Mouse (Mus musculus): ENCODE results near the gene Crocc. TPM values are rescaled to one million over a fixed set of nuclear protein-coding genes. Genes with fewer than 3 reads are reported as not detected.

Crocc gene
- total RNA-seq, 2 experiments from 2014 or later, result 7.0 to 8.0 TPM

DNA sequence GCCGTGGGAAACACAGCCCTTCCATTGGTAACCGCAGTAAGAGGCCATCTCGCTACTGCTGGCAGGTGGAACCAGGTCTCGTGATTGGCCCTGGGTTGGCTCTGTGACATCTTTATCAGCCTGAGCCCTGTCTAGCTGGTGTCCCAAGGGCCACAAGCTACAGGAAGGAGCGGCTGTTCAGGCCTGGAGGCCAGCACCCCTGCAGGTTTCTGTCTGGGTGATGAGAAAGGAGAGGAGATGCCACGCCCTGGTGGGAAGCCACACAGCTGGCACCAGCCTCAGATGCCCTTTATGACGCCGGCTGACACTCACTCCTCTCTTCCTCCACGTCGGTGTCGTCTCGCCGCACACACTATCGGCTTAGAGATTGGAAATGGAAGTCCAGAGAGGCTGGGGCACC, 70.9 kb downstream of the Crocc start:
- no peak for ATAC-seq (replicated peaks; ENCODE audit: poor library complexity, severe bottlenecking)

DNA sequence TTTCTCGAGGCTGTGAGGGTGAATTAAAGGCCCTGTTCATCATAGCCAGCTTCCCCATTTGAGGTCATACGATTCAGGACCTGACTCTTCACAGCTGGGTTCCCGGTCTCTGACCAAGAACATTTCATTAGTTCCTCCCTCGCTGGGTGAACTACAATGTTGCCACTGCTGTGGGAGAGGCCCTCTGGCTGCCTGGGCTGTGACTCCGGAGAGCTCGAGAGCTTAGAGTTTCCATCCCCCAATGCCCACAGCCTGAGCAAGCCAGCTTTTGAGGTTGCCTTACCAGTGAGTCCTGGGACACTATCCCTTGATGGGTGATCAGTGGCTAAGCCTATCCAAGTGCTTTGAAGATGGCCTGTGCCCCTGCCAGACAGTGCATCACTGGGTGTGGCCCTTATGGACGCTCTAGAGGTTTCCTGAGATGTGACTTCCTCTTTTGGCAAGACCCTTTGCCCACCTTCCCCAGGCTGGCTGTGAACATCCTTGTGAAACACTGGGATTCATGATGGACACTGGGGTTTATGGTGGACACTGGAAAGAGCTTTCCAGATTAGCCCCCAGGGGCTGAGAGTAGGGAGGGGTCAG, 71.6 kb downstream of the Crocc start:
- ATAC-seq (replicated peaks; ENCODE audit: poor library complexity, severe bottlenecking), result peak; percentile 69

DNA sequence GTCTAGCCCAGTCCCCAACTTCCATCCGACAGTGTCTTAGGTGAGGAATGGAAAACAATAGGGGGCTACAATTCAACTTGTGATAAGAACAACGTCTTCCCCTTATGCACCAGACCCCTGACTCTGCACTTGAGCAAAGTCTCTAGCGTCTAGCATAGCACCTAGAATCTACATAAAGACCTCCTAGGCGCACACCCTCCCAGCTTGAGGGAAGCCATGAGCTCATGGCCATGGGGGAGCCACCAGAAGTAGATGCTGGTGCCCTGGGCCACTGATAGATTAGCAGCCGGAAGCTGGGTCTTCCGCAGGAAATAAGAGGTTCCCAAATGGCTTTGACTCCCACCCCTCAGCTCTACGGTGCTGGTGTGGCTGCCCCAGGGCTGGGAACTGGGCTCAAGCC, 72.9 kb downstream of the Crocc start:
- peak; percentile 10 for ATAC-seq (replicated peaks; ENCODE audit: poor library complexity, severe bottlenecking)

DNA sequence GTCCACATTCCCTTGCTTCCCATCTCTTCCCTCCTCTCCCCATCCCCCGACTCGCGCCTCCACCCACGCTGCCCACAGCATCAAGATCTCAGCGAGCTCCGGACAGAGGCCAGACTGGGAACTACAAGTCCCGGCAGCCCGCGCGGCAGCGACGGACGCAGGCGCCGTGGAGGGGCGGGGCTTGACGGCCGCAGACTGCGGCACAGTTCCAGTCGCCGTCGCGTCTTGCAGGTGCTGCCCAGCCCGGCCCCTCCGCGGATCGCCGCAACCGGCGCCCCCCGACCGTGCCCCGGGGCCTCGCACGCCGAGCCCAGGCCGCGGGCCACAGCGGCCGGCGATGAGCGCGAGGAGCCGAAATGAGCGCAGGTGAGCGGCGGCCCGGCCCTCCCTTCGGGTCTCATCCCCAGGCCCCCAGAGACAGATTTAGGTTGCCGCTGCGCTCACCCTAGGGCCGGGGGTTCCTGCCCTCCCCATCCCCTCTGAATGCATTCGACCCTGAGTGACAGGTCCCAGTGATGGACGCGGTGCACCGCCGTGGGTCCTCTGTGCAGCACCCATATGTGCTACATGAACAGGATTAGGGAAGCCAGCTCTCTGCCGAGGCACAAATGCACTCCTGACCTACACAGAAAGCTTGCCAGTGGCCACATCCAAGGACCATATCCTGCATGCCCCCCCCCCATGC, 73.5 kb downstream of the Crocc start, which contains the start of gene Atp13a2:
TSS of gene Atp13a2 (plus strand) at position 163 of the 685 bp plus-strand sequence.
- ATAC-seq (replicated peaks; ENCODE audit: poor library complexity, severe bottlenecking), result peak; percentile 40

DNA sequence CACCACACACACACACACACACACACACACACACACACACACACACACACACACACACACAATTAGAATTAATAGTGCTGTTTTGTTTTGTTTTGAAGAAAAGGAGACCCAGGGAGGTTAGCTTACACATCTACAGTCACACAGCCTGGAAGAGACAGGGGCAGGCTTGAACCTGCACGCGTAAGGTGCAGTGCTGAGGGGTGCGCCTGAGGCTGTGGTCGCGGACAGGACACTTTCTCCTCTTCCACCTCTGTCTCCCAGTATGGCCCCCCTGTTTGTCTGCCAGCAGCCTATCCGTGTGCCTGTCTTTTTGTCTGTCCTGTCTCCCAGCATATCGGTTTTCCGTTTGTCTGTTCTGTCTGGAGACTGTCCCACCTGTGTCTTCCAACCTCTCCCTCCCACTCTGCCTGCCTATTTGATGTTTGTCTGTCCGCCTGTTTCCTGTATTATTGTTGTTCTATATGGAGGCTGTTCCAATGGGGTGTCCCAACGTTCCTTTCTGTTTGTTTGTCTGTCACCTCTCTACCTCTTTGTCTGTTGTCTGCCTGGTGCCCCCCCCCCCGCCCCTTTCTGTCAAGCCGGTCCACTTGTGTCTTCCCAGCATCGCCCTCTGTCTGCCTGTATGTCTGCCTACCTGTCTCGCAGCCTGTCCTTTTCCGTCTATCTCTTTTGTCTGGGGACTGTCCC, 74.2 kb downstream of the Crocc start:
- no peak for ATAC-seq (replicated peaks; ENCODE audit: poor library complexity, severe bottlenecking)

DNA sequence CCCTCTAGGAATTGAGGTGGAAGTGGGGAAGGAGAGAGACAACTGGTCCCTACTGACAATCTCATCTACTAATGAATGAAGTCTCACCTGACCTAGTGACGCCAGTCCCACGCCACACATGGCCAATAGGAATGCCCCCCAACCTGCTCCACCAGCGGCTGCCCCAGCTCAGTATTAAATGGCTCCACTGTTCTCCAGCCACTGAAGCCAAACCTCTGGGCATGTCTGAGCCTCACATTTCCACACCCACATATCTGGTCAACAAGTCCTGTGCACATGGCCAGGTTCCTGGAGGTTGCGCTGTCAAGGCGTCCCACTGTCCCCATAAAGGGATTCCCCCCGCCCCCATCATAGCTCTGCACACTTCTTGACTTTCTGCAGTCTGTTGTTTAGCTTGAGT, 75.8 kb downstream of the Crocc start:
- ATAC-seq (replicated peaks; ENCODE audit: poor library complexity, severe bottlenecking), result no peak

DNA sequence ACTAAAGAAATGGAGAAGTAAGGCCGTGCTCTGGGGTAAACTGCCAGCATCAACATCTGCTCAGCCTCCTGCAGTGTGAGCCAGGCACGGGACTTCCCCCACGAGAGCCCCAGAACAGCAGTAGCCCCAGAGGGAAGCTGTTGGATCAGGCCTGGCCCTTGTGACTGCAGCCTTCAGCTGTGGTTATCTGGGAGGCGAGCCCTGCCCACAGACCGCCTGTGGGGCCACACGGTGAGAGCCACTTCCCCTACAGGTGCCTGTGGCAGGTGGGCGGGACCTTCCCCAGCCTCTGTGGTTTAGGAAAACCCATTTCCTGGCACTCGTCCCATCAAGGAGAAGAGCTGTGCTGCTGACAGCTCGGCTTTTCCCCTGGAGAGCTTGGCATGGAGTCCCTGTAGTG, 76.9 kb downstream of the Crocc start:
- ATAC-seq (replicated peaks; ENCODE audit: poor library complexity, severe bottlenecking), result peak; percentile 89

DNA sequence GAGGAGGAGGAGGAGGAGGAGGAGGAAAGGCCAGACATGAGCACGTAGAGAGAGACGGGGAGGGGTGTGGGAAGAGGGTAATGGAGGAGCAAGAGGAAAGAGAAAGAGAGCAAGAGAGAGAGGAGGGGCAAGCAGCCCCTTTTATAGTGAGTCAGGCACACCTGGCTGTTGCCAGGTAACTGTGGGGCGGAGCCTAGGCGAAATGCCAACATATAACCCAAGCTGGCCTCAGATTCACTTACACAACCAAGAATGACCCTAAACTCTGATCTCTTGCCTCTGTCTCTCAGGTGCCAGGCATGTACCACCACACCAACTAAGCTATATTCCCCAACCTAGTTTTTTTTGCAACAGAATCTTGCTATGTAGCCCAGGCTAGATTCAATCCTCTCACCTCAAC, 77.5 kb downstream of the Crocc start:
- ATAC-seq (replicated peaks; ENCODE audit: poor library complexity, severe bottlenecking), result 0 out of 2 replicates have a peak, but pooled peaks have one; percentile 4

DNA sequence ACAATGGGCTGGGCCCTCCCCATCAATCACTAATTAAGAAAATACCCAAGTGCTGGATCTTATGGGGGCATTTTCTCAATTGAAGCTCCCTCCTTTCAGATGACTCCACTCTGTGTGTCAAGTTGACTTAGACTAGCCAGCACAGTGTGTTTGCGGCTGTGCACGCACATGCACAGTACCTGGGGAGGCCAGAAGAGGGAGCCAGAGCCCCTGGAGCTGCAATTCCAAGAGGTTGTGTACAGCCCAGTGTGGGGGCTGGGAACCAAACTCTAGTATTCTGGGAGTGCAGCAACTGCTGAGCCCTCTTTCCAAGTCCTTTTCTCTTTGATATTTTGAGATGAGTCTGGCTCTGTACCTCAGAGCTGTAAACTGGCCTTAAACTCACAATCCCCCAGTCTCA, 78.7 kb downstream of the Crocc start:
- no peak for ATAC-seq (replicated peaks; ENCODE audit: poor library complexity, severe bottlenecking)

DNA sequence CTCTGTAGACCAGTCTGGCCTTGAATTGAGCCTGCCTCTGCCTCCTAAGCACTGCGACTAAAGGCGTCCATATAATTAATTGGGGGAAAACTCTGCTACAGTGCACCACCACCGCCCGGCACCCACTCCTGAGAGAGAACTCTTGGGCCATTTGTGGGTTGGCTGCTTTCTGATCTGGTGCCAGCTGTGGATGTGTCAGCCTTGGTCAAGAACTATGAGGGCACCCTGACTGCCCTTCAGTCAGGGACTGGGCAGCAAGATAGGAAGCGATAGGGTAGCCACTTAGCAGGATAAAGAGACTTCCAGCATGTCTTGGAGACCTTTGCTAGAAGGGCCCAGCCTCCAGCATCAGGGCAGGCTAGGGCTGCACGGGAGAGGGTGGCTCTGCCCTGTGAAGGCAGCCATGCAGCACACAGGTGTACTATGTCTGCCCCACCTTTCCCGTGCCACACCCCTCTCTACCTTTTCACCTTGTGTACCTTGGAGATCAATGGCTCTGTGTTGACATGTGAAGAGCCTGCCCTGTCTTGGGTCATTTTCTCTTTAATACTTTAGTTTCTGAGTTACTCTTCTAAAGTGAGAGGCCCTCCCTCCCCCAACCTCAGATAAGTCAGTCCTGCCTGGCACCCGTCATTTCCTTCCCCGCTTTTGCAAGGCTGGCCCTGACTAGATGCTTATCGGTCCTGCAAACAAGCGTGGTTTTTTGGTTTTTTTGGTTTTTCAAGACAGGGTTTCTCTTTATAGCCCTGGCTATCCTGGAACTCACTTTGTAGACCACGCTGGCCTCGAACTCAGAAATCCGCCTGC, 82.3 kb downstream of the Crocc start:
- ATAC-seq (replicated peaks; ENCODE audit: poor library complexity, severe bottlenecking), result no peak

DNA sequence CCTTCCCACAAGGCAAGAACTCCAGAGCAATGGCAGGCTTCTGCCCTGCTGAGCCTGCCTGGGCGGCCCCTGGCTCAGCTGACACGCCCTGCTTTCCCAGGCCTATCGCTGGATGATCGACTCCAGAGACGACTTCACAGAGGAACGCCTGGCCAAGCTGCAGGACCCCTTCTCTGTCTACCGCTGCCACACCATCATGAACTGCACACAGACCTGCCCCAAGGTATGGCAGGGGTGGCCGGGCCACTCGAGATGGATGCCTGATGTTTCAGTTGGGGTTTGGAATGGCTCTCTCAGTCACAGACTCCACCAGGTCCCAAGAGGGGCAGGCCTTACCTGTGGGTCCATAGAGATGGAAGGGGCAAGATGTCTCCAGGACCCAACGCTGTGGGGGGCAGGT, 83.1 kb downstream of the Crocc start:
- no peak for ATAC-seq (replicated peaks; ENCODE audit: poor library complexity, severe bottlenecking)

DNA sequence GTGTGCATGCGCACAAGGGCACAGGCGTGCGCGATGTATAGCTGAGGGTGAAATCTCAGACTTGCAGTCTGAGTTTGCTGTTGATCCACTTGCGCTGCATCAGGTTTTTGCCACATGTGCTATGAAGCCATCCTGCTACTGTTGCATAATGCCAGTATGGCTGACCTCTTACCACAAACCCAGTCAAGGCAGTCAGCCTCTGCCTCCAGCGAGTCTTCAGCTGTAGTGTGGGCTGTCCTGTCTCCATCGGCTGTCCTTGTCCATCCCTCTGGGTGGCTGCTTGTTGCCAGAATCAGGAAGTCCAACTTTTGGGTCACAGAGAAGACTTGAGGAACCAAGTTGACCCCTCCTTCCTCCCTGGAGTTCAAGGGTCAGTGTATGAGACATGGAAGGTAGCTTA, 85.0 kb downstream of the Crocc start:
- ATAC-seq (replicated peaks; ENCODE audit: poor library complexity, severe bottlenecking), result peak; percentile 88

DNA sequence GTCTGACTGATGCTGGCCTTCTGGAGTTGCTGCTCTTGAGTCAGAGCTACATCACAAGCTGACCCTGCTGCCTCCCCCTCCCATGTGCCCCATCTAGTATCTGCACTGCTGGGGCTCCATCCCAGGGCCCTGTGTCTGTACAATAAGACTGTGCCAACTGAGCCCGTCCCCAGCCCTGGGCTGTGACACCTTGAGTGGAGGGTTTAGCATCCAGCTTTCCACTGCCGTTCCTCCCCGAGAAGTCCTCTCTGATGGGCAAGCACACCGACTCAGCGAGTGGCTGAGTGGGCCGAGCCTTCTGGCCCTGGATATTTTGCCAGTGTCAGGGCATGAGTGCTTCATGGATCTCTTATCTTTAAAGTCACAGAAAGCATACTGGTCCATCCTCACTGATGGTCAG, 85.9 kb downstream of the Crocc start:
- no peak for ATAC-seq (replicated peaks; ENCODE audit: poor library complexity, severe bottlenecking)

DNA sequence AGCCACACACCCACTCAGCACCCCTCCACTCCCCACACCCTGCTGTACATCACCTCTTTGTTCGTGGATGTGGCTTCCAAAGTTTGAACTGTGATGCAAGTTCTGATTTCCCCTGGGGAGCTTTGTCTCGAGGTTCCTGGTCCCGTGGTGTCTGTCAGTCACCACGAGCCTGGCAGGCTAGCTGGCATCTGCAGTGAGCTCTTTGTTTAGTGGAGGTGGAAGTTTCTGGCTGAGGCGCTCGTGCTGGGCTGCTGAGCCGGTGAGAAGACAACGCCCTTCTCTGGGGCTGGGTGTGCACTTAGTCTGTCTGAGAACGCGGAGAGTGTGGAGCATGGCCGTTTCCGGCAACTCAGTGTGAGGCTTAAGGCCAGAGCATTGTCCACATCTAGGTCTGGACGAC, 88.7 kb downstream of the Crocc start:
- no peak for ATAC-seq (replicated peaks; ENCODE audit: poor library complexity, severe bottlenecking)

DNA sequence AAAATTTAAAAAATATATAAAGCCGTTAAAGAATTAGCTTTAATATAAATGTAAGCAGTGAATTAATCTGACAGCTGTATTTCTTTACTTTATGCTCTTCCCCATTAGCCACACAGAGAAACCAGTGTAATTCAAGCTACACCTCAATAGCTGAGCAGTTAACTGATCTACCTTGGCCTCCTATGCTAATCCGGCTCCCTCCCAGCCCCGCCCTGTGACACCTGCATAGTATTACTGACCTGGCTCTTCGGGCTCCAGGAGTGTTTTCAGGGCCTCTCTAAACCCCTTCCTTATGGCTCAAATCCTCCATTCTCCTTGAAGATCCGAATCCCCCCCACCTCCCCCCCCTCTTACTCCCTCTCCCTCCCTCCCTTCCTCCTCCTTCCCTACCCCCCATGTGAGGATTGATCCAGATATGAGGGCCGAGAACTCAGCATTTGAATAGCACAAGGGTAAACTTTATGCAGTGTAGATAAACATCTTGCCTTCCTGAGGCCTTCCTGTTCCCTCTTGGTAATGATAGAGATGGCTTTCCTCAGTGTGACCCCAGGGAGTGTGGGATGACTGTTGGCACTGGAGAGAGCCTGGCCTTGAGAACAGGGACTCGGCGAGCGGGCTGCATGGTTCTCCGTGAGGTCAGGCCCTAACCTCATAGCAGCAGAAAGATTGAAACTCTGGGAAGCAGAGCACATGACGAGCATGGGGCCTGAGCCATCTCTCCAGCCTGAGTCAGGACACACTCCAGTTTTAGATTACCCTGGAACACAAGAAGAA, 92.8 kb downstream of the Crocc start:
- ATAC-seq (replicated peaks; ENCODE audit: poor library complexity, severe bottlenecking), result no peak

Other genes with a start within 250 kb of the Crocc start
- gene Padi3, start 249.9 kb downstream of the Crocc start, total RNA-seq (2014; fragmentation: Nextera tagmentation), result 0.19 and 0.21 TPM in 2 replicates
- 0.04 TPM in 1 of 2 replicates, not detected in the other for gene Padi3, start 249.9 kb downstream of the Crocc start, total RNA-seq (2017)
- not detected in 2 replicates for gene Padi1, start 214.8 kb downstream of the Crocc start, total RNA-seq (2014; fragmentation: Nextera tagmentation)
- not detected in 2 replicates for gene Padi1, start 214.8 kb downstream of the Crocc start, total RNA-seq (2017)
- gene Padi2, start 154.2 kb downstream of the Crocc start, total RNA-seq (2014; fragmentation: Nextera tagmentation), result 13.1 TPM in 2 replicates
- gene Padi2, start 154.2 kb downstream of the Crocc start, total RNA-seq (2017), result 4.0 and 6.6 TPM in 2 replicates
- 143 and 167 TPM in 2 replicates for gene Sdhb, start 99.3 kb downstream of the Crocc start, total RNA-seq (2014; fragmentation: Nextera tagmentation)
- gene Sdhb, start 99.3 kb downstream of the Crocc start, total RNA-seq (2017), result 116 and 142 TPM in 2 replicates
- 30.0 and 30.5 TPM in 2 replicates for gene Atp13a2, start 73.7 kb downstream of the Crocc start, total RNA-seq (2014; fragmentation: Nextera tagmentation)
- gene Atp13a2, start 73.7 kb downstream of the Crocc start, total RNA-seq (2017), result 14.5 and 23.6 TPM in 2 replicates
- not detected in 2 replicates for gene Mfap2, start 50.1 kb downstream of the Crocc start, total RNA-seq (2014; fragmentation: Nextera tagmentation)
- not detected in 2 replicates for gene Mfap2, start 50.1 kb downstream of the Crocc start, total RNA-seq (2017)
- gene Necap2, start 17.8 kb upstream of the Crocc start, total RNA-seq (2014; fragmentation: Nextera tagmentation), result 30.6 and 52.4 TPM in 2 replicates
- 45.5 and 54.2 TPM in 2 replicates for gene Necap2, start 17.8 kb upstream of the Crocc start, total RNA-seq (2017)
- not detected in 2 replicates for gene Spata21, start 27.8 kb upstream of the Crocc start, total RNA-seq (2014; fragmentation: Nextera tagmentation)
- gene Spata21, start 27.8 kb upstream of the Crocc start, total RNA-seq (2017), result not detected in 2 replicates
- 41.1 and 54.8 TPM in 2 replicates for gene Szrd1, start 79.2 kb upstream of the Crocc start, total RNA-seq (2014; fragmentation: Nextera tagmentation)
- 58.0 and 63.0 TPM in 2 replicates for gene Szrd1, start 79.2 kb upstream of the Crocc start, total RNA-seq (2017)
- 16.5 and 18.6 TPM in 2 replicates for gene Fbxo42, start 87.4 kb upstream of the Crocc start, total RNA-seq (2014; fragmentation: Nextera tagmentation)
- gene Fbxo42, start 87.4 kb upstream of the Crocc start, total RNA-seq (2017), result 7.2 and 7.8 TPM in 2 replicates
- gene Rsg1, start 153.4 kb upstream of the Crocc start, total RNA-seq (2014; fragmentation: Nextera tagmentation), result 1.4 and 1.8 TPM in 2 replicates
- 1.4 and 2.6 TPM in 2 replicates for gene Rsg1, start 153.4 kb upstream of the Crocc start, total RNA-seq (2017)
- not detected in 2 replicates for gene Arhgef19, start 178.9 kb upstream of the Crocc start, total RNA-seq (2014; fragmentation: Nextera tagmentation)
- gene Arhgef19, start 178.9 kb upstream of the Crocc start, total RNA-seq (2017), result not detected in 2 replicates
- gene Epha2, start 240.7 kb upstream of the Crocc start, total RNA-seq (2014; fragmentation: Nextera tagmentation), result 0.88 TPM in 1 of 2 replicates, not detected in the other
- 0.10 TPM in 1 of 2 replicates, not detected in the other for gene Epha2, start 240.7 kb upstream of the Crocc start, total RNA-seq (2017)